Mouse (Mus musculus) cerebellum, adult 2 months (tissue): ENCODE data around the gene Hemgn.

Experiments used
- CTCF ChIP-seq: fragments of 200-500 bp; IDR thresholded peaks from 2 replicates; pipeline ENCODE4 v1.5.1; 2011; ENCODE audit warnings: low read depth, mild to moderate bottlenecking, control low read depth, low read length, moderate library complexity, borderline replicate concordance; ENCODE audit not compliant: insufficient read depth
- POLR2A ChIP-seq: fragments of 200-500 bp; IDR thresholded peaks from 2 replicates; pipeline ENCODE4 v1.6.1; 2011; ENCODE audit warnings: low read length, control low read depth, borderline replicate concordance; ENCODE audit not compliant: insufficient read depth

DNA sequence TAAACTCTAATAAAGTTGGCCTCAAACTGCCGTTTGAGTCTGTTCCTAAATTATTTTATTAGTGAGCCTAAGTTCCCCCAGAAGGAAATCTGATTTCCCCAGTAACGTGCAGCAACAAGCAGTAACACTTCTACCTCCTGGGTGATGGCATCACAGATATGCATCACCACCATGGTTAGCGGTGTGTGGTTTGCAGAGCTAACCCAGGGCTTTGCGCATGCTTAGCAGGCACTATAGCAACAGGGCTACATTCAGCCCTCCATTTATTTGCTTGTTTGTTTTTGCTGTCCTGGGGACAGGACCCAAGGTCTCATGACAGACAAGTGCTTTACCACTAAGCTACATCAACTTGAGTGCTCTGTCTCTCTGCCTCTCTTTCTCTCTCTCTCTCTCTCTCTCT is 29.2 kb upstream of the Hemgn start:
- no peak for TF ChIP-seq CTCF
- TF ChIP-seq POLR2A: no peak
